Mouse (Mus musculus) layer of hippocampus, adult 11-12 months (tissue): ENCODE results near the gene Zswim3.

ENCODE experiments used
- DNase-seq: peaks from one replicate; pipeline ENCODE4 v3.0.0; 2022; ENCODE audit warnings: low spot score

Gene Zswim3

GRCm38 (mm10) chr2:164806614-164807013 lies 1.7 kb downstream of the Zswim3 start:
- DNase-seq: no peak

DNA sequence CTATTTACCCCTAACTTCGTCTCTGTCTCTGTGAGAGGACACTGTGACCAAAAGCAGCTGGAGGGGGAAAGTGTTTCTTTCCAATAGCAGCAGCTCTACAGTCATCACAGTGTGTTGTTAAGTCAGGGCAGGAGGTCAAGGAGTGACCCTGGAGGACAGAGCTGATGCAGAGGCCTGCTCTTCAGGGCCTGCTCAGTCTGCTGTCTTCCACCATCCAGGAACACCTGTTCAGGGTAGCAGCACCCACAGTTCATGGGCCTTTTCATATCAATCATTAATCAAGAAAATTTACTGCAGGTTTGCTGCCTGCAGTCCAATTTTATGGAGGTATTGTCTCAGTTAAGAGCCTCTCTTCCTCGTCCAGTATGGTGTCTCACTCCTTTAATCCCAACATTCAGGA lies 8.7 kb downstream of the Zswim3 start:
- no peak for DNase-seq

GRCm38 (mm10) chr2:164815348-164815747 lies 10.4 kb downstream of the Zswim3 start:
- no peak for DNase-seq

- DNase-seq: no peak
These were observed 10.9 kb downstream of the Zswim3 start for GRCm38 (mm10) chr2:164815821-164816220.

- DNase-seq: no peak
These were observed 12.3 kb downstream of the Zswim3 start for GRCm38 (mm10) chr2:164817206-164817605.

GRCm38 (mm10) chr2:164817703-164818102 lies 12.8 kb downstream of the Zswim3 start:
- DNase-seq: no peak

- no peak for DNase-seq
These were observed 16.2 kb downstream of the Zswim3 start for GRCm38 (mm10) chr2:164821060-164821459.

DNA sequence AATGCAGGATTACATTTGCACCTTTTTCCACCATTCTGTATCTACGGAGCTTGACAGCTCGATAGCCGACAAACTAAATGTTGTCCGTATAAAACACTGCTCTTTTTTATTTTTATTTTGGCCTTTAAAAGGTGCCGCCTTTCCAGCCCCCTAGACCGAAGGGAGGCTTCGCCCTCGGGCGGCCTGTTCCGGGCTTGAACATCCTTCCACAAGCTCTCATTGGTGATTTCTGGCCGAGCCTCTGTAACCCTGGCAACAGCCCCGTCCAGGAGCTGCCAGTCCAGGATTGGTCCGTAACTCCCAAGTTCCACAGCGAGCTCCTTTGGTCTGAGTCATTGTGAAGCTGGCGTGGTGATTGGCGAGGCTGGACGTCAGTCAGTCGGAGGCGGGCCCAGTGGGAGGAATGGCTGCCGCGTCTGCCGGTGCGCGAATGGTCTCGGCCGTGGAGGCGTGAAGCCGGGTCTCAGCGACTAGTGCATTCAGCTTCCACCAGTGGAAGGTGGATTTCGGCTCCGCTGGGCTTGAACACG lies 17.8 kb downstream of the Zswim3 start, which contains the start of gene Zswim1:
Zswim1 (plus strand) TSS at position 51 of the 530 bp plus-strand sequence.
- peak; percentile 100 for DNase-seq

GRCm38 (mm10) chr2:164823181-164823585 lies 18.3 kb downstream of the Zswim3 start:
- DNase-seq: no peak

- no peak for DNase-seq
These were observed 19.1 kb downstream of the Zswim3 start for GRCm38 (mm10) chr2:164823969-164824368.

DNA sequence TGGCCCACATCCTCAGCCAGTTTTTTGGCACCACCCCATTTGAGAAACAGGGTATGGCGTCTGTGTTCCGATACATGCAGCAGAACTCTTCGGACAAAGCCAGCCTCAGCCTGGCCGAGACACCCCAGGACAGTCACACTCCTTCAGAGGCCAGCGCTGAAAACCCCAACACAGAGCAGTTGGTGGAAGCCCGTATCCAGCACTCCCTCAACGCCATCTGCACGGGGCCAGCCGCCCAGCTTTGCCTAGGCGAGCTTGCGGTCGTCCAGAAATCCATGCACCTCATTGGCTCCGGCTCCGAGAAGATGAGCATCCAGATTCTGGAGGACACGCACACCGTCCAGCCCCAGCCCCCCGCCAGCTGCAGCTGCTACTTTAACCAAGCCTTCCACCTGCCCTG lies 20.6 kb downstream of the Zswim3 start:
- no peak for DNase-seq

DNA sequence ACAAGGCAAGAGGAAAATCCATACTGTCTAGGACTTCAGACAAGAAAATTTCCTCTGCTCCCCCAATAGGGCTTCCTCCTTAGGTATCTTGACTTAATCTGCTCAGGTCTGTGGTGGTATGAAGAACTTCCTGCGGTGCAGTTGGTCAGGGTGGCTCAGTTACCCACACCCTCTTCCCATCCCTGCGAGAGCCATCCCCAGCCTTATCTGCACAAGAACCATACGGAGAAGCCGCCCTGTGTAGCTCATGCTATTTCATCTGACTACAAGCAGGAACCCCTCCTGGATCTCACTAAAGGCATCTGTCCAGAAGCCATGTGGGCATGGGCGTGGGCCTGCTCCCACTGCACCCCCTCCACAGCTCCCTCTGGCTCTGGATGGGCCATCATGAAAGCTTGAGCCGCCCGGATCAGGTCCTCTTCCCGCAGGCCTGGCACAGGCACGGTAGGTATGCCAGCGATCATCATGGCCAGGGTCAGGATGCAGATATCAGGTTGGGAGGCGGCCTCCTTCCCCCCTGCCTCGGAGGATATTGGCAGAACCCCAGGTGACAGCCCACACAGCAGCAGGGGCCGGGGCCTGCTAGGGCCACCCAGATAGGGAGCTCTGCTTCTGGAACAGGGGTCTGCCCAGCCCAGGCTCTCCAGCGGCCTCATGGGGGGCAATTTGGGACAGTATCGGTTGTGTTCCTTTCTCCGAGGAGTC lies 22.4 kb downstream of the Zswim3 start:
- DNase-seq: no peak

GRCm38 (mm10) chr2:164828437-164828836 lies 23.5 kb downstream of the Zswim3 start, which contains the start of gene Spata25:
Gene Spata25 (minus strand): TSS chr2:164828537.
- DNase-seq: no peak

- no peak for DNase-seq
These were observed 24.2 kb downstream of the Zswim3 start for GRCm38 (mm10) chr2:164829090-164829489.

GRCm38 (mm10) chr2:164831029-164831428 lies 26.1 kb downstream of the Zswim3 start:
- DNase-seq: no peak

- no peak for DNase-seq
These were observed 27.3 kb downstream of the Zswim3 start for GRCm38 (mm10) chr2:164832032-164832747.

GRCm38 (mm10) chr2:164832748-164833301 lies 27.9 kb downstream of the Zswim3 start, which contains the start of gene Ctsa:
Gene Ctsa (plus strand): TSS chr2:164832873.
- DNase-seq: peak; percentile 84

- peak; percentile 97 for DNase-seq
These were observed 28.5 kb downstream of the Zswim3 start, which contains the start of gene Neurl2 for GRCm38 (mm10) chr2:164833314-164833959. Gene Neurl2 (minus strand): TSS chr2:164833456.

DNA sequence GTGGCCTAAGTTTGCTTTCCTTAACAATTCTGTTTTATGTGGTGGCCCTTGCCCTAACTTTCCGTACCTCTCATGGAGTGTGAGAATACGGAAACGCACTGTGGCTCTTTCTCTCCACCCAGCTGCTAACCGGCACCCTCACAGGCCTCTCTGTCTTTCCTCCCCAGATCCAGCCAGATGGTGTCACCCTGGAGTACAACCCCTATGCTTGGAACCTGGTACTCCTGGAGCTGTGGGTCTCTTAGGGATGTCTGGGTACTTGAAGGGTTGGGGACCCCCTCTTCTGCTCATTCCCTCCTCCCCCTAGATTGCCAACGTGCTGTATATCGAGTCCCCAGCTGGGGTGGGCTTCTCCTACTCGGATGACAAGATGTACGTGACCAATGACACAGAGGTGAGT lies 29.6 kb downstream of the Zswim3 start:
- no peak for DNase-seq

DNA sequence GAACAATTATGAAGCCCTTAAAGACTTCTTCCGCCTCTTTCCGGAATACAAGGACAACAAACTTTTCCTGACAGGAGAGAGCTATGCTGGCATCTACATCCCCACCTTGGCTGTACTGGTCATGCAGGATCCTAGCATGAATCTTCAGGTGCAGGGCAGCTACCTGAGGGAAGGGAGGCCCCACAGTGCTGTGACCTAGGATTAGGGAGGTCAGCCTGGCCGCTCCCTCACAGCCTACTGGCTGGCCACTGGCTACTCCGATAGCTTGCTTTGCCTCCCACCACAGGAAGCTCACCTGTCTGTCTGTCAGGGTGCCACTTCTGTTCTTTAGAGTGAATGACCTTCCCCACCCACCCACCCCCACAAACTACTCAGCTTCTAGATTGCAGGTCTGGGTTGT lies 30.3 kb downstream of the Zswim3 start:
- DNase-seq: no peak

DNA sequence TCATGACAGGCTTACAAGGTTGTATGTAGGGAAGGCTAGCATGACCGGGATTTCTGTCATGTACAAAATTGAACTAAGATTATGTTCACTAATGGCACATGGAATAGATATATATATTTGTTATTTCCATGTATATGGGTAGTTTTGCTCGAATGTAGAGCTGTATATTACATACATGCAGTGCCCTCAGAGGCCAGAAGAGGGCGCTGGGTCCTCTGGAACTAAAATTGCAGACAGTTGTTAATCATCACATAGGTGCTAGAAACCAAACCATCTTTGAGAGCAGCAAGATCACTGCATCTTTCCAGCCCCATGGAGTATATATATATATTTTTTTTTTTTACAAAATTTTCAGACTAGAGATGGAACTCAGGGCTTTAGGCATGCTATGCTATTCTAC lies 40.9 kb downstream of the Zswim3 start:
- DNase-seq: no peak

- DNase-seq: no peak
These were observed 45.2 kb downstream of the Zswim3 start for GRCm38 (mm10) chr2:164850061-164850460.
